Mouse (Mus musculus) kidney, postnatal 25 days (tissue): ENCODE measurements around the gene Srms.
"Not testable (repeated sequence)": the region's sequence is repeated elsewhere in the genome, so short reads cannot be mapped to it uniquely, and the experiment has no call there.

Experiments used
- DNase-seq, 2 experiments: peaks; one replicate each; pipeline ENCODE4 v3.0.0; 2021; ENCODE audit warnings: mixed read lengths in 2 of 2

Gene Srms

DNA sequence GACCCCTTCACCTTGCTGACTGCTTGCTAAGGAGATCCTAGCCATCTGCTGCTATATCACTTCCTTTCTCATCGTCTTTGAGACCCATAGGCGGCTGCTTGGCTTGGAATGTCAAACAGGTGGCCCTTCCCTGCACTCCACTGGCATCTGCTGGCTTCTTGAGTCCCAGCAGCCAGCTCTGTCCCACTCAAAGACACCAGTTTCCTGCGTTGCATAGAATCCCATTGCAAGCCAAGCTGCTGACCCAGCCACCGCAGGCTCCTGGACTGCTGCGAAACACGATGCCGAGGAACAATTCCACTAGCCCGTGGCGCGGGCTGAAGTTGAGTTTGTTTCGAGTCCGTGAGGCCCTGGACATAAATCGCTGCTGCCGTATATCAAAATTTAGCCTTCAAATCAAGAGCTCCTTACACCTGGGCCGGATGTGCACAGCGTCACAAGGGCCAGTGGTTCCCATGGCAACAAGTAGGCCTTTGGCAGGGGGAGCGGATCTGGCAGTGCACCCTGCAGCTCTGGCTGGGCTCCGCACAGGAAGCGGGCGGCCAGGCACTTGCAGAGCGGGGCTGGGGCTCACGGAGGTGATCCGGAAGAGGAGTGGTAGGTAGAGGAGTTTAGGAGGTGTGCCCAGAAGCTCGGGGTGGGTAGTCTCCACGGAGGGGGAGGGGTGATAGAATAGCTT, 6.7 kb upstream of the Srms start, which contains the start of gene Fndc11:
TSS of gene Fndc11 (plus strand) at position 476 of the 679 bp plus-strand sequence.
- peak; percentile 83 to 94 for DNase-seq

DNA sequence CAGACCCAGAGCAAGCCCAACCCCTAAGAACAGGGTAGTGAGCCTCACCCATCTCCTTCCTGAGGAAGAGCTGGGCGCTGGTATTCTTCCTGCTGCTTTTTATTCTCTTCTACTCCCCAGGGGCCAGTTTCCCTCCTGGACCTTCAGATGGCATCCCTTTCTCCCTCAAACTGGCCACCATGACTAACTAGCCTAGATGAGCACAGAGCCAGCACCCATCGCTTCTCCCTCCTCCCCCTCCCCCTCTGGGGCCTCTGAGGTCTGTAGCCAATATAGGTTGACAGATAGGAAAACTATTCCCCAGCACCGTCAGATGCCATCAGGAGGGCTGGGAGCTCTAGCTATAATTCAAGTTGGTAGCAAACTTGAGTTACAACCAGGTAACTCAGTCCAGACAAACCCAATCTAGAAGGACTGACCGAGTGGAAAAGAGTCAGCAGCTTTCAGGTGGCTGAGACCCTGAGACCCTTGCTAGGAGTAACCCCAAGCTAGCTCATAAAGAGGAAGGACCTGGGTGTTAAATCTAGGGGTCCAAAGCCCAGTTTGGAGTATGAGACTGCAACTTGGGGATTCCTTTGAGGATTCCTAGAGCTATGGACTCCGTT, 6.0 kb upstream of the Srms start:
- DNase-seq: peak in 1 of 2 experiments; percentile 15

DNA sequence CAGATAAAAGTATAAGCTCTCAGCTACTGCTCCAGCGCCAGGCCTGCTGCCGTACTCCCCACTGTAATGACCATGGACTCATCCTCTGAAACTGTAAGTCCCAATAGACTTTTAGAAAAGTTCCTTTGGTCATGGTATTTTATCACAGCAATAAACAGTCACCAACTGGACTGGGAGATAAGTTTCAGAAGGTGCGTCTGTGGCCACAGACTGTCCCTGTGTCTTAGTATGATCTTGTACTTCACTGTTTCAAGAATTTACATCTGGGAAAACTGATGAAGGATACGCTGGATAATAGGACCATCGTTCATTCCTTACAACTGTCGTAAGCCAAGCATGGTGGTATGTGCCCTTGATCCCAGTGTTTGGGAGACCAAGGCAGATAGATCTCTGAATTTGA, 3.1 kb upstream of the Srms start:
- no peak for DNase-seq

DNA sequence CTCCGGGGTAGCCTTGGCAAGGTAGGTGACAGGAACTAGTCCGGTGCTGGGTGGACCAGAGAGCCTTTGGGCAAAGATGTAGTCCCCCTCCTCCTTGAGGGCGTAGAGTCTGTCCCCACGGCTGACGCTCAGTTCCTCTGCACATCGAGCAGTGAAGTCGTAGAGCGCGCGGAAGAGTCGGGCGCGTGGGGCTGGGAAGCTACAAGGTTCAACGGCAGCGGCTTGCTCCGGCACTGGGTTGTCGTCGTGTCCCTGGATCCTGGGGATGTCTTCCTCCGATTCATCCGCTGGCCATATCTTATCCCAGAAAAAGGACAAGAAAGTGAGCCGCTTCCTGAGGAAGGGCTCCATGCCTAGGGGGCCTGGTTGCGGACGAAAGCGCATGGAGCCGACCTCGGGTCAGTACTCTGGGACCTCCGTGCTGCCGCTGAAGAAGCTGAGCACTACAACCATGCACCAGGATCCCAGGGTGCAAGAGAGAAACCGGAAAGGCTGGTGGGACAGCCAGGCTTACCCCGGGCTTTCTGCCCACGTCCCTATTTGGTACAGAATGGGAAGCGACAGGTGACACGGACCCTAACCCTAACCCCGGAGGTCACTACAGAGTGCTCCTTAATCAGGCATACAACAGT, 480 bp downstream of the Srms start:
- peak; percentile 17 to 43 for DNase-seq

DNA sequence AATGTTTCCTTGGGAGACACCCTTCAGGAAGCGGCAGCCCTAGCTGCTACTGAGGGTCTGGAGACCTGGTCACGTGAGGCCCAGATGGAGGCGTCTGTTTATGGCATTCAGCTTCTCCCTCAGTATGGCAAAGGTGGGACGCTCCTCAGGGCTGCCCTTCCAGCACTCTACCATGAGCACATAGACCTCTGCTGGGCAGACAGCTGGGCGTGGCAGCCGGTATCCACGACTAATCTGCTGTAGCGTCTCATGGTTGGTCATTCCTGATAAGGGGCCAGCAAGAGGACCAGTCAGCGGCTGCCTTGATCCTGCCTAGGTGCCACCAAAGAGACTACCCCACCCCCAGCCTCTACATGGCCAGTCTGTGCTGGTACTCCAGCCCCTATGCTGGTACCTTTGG, 6.9 kb downstream of the Srms start:
- peak in 1 of 2 experiments; percentile 24 for DNase-seq

DNA sequence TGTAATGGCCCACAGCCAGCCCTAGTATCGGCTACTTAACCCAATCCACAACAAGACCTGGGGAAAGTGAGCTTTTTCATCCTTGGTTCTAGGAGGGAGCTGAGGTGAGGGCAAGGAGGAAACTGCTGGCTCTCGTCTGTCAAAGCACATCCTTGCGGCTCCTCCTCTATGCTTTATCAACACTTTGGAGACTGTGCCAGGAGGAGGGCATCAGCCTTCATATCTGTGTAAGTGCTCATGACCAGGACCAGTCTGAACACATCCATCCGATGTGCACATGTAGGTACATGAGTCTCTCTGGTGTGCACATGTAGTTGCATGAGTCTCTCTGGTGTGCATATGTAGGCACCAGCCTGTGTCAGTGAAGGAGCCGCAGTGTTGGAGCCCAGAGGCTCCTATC, 7.3 kb downstream of the Srms start:
- no peak for DNase-seq

DNA sequence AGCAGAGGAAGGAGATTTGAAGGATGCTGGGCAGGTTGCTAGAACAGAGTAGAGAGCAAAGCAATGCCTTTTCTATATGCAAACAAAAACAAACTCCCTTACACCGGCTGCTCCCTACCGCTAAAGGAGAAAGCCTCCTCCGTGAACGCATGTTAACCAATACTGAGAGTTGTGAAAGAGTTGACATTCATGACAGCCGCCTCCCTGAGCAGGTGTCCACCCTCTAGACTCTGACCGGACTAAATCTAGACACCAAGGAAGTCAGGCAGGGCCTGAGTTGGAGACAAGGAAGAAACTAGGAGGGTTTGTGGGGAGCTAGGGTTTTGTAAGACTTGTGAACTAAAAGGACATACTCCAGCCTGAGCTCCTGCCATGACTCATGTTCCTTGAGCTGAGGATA, 10.1 kb downstream of the Srms start:
- no peak for DNase-seq

DNA sequence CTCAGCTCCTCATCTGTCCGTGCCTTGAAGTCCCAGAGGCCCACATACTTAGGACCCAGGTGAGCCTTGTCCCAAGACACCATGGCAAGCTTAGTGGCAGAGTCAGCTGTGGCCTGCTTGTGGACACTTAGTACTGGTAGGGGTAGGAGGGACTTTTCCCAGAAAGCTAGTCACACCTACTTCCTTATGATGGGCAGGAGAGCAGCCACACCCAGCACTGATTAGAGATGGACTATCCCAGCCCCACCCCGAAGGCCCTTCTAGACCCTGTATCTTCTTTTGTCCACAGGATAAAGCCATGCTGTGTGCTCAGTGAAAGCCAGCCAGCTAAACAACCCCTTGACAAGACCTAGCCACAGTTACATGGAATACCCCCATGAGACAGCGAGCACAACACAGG, 10.6 kb downstream of the Srms start, which contains the start of gene Ptk6:
TSS of gene Ptk6 (minus strand) at position 368 of the 400 bp plus-strand sequence.
- DNase-seq: no peak

DNA sequence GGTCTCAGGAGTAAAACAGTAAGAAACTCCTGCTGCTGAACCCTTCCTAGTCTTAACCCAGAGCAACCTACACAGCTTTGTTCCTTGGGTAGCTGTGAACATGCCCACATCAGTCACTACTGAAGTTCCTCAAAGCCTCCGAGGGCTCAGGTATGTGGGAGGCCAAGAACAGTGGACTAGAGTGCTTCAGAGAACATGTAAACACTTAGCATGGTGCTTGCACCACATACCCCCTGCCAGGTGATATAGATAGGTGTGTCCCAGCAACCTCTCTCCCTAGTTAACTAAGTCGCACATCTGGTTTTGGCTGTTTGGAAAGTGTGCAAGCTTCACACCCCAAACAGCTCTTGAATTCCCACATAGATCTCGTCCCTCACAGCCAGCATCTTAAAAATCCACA, 11.4 kb downstream of the Srms start:
- no peak for DNase-seq

DNA sequence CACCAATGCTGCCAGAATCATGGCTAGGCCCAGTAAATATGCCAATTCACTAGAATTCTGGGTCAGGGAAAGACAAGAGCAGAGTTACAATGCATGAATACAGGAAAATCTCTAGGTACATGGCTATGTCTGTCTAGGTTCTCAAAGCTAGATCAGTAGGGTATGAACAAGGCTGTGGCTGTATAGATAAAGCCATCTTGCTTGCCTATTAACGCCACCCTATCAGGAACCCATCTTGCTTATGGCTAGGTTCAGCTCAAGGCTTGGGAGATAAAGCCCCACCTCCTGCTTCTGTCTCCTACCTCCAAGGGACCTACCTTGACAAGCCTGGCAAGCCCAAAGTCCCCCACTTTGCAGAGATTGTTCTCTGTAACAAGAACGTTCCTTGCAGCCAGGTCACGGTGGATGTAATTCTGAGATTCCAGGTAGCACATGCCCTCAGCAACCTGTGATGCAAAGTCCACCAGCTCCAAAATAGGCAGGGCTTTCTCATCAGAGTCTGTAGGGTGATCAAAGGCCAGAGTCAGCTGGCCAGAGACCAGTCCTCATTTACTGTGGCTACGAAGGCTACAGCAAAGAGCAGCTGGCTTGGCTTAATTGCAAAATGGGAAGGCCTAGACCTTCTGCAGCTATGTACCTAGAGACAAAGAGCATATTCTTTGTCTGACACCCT, 16.2 kb downstream of the Srms start:
- peak; percentile 54 to 73 for DNase-seq

DNA sequence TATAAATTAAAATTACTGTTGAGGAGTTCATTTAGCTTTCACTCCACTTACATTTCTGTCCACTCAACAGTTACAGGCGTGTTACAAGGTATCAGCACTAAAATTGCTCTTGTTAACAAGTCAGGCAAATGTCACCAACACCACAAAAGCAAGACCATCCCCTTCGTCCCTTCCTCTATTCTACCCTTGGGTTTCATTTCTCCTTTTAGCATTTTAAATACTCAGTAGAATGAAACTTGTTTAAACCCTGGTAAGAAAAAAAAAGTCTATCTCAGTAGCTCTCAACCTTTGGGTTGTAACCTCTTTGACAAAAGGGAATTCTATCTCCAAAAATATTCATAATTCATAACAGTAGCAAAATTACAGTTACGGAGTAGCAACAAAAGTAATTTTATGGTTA, 19.9 kb downstream of the Srms start:
- DNase-seq: no peak

DNA sequence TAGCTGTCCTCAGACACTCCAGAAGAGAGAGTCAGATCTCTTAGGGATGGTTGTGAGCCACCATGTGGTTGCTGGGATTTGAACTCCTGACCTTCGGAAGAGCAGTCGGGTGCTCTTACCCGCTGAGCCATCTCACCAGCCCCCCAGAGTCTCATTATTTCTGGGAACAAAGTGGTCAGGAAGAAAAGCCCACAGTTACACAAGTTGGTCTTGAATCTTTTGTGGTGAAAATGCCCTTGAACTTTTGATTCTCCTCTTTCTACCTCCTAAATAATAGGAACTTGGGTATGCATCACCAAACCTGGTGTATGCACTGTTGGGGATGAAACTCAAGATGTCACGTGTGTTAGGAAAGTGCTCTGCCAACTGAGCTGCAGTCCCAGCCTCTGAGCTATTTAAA, 21.0 kb downstream of the Srms start:
- DNase-seq: no peak

DNA sequence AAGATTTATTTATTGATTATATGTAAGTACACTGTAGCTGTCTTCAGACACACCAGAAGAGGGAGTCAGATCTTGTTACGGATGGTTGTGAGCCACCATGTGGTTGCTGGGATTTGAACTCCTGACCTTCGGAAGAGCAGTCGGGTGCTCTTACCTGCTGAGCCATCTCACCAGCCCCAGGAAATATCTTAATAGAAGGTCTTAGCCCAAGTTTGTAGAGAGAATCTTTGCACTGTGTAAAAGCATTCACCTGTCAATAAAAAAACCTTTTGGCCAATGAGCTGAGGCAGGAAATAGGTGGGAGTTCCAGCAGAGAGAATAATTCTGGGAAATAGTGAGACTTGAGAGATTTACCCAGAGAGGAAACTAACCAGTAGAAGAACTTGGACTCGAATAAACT, 21.6 kb downstream of the Srms start:
- not testable (repeated sequence) for DNase-seq

DNA sequence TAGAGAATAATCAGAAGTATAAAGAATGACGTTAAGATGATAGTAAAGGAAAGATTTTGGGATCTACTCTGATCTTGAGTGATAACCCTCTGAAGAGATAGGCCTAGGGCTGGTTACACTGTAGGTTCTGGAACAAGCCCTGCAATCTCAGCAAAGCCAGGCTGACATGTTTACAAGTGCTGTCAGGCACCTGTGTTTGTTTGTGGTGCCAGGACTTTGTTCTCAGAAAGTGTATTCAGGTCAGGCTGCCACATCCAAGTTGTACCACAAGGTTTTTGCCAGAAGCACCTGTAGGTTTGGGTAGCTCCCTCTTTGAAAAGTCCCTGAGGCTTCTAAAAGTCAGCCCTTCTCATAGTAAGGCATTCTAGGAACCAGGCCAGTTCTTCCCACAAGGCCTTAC, 23.7 kb downstream of the Srms start:
- DNase-seq: no peak

DNA sequence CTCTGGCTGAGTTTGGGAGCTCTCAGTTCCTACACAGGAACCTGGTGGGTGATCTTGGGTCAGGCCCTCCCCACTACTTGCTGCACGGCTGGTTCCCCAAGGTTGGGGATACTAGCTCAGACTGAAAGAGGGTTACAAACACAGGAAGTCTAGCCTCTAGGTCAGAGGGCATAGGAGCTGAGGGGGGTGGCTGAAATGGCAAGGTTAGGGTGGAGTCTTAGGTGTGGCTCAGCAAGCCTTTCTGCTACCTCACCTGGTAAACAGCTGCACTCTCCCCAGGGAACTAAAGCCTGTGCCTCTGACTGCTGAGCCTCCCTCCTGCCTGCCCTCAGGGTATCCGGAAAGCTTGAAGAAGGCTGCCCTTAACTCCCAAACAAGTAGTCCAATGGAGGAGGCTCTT, 24.3 kb downstream of the Srms start:
- peak in 1 of 2 experiments; percentile 4 for DNase-seq

DNA sequence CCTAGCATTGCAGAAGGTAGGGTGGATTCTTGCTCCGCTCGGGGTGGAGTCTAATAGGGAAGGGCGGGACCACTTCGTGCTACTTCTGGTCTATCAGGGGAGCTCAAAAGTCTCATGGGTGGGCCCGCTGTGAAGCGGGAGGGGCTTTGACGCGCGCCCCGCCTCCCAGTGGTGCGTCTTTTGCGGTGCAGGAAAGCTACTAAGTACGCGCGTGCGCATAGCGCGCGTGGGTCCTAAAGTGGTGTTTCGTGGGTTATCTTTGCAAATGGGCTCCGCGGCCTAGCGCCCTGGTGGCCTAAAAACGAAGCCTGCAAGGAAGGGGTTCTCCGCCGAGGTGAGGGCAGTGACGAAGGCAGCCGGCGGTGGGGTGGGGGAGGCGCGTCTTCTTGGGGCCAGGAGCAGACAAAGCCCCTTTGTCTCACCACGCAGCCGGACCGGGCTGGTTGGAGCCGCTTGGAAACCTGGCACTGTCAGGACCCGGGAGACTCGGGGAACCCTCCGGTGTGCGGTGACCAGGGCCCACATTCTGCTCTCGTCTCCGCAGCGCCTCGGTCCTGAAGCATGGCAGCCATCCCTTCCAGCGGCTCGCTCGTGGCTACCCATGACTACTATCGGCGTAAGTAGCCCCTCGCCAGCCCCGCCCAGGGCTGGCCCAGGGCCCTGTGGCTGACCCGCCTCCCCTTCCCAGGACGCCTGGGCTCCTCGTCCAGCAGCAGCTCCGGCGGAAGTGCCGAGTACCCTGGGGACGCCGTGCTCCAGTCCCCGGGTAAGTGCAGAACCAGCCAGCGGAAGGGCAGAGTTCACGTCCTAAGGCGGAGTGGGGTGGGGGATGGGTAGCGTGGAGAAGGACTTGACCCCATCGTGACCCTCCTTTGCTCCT, 25.6 kb downstream of the Srms start, which contains the start of gene Ppdpf:
TSS of gene Ppdpf (plus strand) at position 127 of the 880 bp plus-strand sequence.
- peak; percentile 95 to 97 for DNase-seq

DNA sequence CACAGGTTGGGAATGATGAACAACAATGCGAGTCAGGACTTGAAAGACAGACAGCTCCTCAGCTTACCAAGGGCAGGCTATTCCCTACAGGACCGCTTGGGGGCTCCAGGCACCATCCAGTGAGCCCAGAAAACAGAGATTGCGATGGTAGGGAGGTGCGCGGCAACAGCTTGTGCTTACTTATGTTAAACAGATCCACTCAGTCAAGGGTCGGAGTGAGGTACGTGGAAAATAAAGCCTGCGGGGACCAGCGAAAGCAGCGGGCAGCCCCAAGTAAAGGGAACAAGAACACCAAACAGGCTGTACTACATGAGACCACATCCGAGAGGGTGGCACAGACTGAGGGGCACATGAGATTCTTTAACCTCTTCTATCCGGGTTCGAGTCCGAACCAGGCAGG, 26.4 kb downstream of the Srms start:
- DNase-seq: peak; percentile 90 to 91

DNA sequence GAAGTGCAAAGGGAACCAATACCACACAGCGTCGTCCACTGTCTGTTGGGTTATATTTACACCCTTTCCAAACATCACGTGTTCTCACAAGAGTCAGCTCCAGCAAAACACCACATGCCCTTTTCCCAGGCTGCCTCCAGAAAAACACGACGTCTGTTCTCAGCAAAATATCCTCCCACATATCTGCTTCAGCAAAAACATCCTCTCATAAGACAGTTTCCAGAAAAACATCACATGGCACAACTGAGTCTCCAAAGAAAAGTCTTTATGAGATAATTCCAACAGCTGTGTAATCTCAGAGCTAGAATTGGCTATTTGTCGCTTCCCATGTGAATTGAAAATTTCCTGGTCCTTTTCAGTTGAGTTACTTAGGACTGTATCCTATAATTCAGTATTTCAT, 32.1 kb downstream of the Srms start:
- DNase-seq: no peak

DNA sequence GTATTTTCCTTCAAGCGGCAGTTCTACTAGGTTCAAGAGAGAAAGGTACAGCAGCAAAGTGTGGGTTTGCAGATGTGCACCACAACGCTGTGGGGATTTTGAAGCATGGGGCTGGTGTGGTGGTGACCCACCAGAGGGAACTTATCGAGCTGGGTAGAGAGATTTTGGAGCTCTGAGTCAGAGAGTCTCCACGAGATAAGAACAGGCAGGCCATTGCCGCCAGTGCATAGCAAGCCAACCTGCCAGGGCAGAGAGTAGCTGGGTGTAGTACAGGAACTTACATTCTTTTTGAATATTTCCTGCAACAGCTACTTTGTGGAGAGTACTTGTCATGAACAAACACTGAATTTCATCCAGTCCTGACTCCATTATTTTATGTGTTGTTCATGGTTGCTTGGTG, 34.5 kb downstream of the Srms start:
- no peak for DNase-seq

DNA sequence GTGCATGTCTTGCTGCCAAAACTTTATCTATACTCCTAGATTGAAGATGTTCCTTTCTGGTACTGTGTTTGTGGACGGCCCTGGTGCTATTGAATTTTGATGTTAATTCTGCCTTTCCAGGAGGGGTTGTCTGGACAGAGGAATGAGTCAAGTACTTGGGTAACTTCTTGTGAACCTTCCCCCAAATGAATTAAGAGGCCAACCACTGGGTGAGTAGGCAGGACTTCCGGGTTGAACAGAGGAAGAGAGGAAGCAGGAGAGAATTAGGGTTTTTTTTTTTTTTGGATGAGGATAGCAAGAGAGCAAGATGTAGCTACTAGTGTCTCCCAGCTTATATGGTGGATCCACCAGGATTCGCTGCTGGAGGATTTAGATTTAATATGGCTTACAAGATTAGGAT, 35.0 kb downstream of the Srms start:
- DNase-seq: no peak

DNA sequence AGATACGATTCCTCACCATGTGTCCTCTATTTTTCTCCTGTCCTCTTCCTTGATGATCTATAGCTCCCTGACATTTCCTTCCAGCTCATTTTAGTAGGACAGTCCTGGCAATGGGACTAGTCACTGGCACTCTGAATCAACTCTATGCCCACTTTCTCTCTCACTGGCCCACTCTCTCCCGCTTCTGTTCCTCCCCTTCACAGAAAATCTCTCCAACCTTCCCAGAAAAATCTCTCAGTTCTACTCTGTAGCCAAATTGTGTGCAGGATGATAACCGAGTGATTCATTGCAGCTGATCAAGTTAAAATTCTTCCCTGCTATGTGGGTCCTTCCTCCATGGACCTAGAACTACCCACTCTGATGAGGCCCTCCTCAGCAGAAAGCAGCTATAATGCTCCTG, 38.3 kb downstream of the Srms start:
- DNase-seq: no peak

DNA sequence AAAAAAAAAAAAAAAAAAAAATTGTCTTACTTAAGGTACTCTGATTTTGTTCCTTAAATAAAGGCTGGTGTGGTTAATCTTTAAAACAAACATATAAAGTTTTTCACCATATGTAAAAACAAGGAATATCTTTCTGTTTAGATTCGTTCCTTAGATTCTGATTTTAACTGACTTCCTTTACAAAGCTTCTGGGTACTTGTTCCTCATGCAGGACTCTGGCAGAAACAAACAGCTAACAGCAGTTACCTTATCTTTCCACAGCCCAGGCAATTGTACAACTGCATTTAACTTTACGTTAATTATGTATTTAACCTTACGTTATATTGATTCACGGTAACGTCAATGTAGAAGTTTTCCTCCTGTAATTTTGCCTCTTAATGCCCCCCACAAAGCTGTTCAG, 46.5 kb downstream of the Srms start:
- no peak for DNase-seq

DNA sequence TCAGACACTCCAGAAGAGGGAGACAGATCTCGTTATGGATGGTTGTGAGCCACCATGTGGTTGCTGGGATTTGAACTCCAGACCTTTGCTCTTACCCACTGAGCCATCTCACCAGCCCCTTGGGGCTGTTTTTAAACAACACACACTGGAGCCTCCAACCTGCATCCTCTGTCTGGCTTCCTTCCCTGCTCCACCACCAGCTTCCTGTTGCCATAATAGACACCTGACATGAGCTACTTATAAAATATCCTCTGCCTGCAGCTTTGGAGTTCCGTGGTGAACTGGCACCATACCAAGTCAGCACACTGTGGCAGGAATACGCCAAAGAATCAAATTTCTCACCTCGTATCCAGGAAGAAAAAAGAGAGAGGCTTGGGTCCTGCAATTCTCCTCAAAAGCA, 52.2 kb downstream of the Srms start:
- DNase-seq: no peak
